Mouse (Mus musculus) limb, embryonic 11.5 days (tissue): ENCODE measurements around the gene Tap1. TPM values are rescaled to one million over a fixed set of nuclear protein-coding genes. Genes with fewer than 3 reads are reported as not detected.

Experiments
- ATAC-seq: fragments of 200-750 bp; cut with Nextera tagmentation; 2 replicates; pipeline ENCODE4 v1.8.0; 2017; ENCODE audit warnings: low read depth; ENCODE audit not compliant: insufficient number of reproducible peaks, low FRiP score, low TSS enrichment
- DNase-seq: peaks from one replicate; pipeline ENCODE4 v3.0.0-alpha.2; 2015; ENCODE audit warnings: low spot score
- H3K27ac ChIP-seq: fragments of 300-500 bp; sonication (generic); replicated peaks from 2 replicates; pipeline ENCODE4 v1.5.1; 2014; ENCODE audit warnings: low read depth, mild to moderate bottlenecking, low read length
- H3K27me3 ChIP-seq: fragments of 300-500 bp; sonication (generic); 2 replicates; pipeline ENCODE4 v1.6.1; 2014; ENCODE audit warnings: mild to moderate bottlenecking, low read length, mixed read lengths; ENCODE audit not compliant: control insufficient read depth, insufficient read depth
- H3K36me3 ChIP-seq: fragments of 300-500 bp; sonication (generic); 2 replicates; pipeline ENCODE4 v1.6.1; 2014; ENCODE audit warnings: mild to moderate bottlenecking, low read length, moderate library complexity, mixed read lengths; ENCODE audit not compliant: control insufficient read depth, insufficient read depth
- H3K4me1 ChIP-seq: fragments of 300-500 bp; sonication (generic); 2 replicates; pipeline ENCODE4 v1.6.1; 2014; ENCODE audit warnings: low read length, mixed read lengths; ENCODE audit not compliant: control insufficient read depth, insufficient read depth
- H3K4me2 ChIP-seq: fragments of 300-500 bp; sonication (generic); 2 replicates; pipeline ENCODE4 v1.6.1; 2014; ENCODE audit warnings: low read depth, mild to moderate bottlenecking, moderate library complexity; ENCODE audit not compliant: severe bottlenecking
- H3K4me3 ChIP-seq: fragments of 300-500 bp; sonication (generic); 2 replicates; pipeline ENCODE4 v1.5.1; 2014; ENCODE audit warnings: low read depth, low read length
- H3K9ac ChIP-seq: fragments of 300-500 bp; sonication (generic); 2 replicates; pipeline ENCODE4 v1.6.1; 2014; ENCODE audit warnings: mild to moderate bottlenecking, low read length
- H3K9me3 ChIP-seq: fragments of 300-500 bp; sonication (generic); 2 replicates; pipeline ENCODE4 v1.6.1; 2016; ENCODE audit warnings: low read length; ENCODE audit not compliant: control insufficient read depth
- WGBS: fragments of 180-500 bp; shearing (Covaris S2); extraction: QIAGEN DNeasy Blood & Tissue Kit; methylation state at CpG from one replicate; pipeline ENCODE4 v1.1.7; 2014; 5-methylcytosine and 5-hydroxymethylcytosine counted together
- polyA plus RNA-seq: library from polyadenylated mRNA; unstranded; fragments of >200 nt; fragmentation: Nextera tagmentation; extraction: Ambion mirVana; gene quantifications from 2 replicates; pipeline ENCODE4 v1.2.1, GENCODE M21; 2014

Gene Tap1
- polyA plus RNA-seq, 1 experiment from 2014 or later: 2.4 TPM

DNA sequence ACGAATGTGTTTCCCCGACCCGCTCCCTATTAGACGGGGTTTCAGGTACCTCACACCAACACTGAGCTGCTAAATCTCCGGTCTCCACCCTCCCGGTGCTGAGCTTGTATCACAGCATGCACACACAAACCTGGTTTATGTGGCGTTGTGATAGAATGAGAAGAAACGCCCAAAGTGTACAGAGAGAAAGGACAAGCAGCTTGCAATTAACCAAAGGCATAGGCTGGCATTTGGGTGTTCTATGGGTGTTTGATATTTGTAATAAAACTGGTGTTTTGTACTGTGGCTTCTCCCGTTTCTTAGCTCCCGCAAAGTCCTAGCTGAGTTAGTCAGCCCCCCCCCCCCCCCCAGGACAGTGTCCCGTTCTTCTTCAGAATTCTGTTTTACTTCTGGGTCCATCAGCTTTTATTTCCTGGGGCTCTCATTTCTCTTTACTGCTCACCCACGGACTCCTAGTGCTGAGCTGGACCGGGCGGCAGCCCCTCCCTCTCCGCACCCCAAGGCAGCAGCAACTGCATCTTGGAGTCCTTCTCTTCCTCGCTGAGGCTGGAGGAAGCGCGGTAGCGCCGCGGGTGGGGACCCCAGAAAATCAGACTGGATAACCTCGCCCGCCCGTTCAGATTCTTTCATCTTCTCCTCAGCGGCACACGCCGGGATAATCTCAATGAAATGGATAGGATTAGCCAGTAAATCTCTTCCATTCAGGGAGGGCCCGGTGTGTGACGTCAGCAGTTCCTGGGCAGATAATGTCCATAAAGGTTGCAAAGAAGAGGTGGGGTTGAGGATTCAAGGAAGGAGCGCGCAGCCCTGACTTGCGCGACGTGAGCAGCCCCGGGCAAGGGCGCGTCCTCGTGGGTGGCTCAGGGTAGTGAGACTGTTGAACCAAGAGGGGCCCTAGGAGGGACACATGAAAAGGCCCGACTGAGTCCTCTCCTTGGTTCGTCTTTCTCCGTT, 9.9 kb downstream of the Tap1 start, which contains the start of gene Psmb8:
Gene Psmb8 (plus strand): TSS at position 781 of the 954 bp plus-strand sequence.
- peak; percentile 89 for DNase-seq
- 3% methylated on average over 41 of the region's 41 CpGs for WGBS
- no peaks in the 10 kb centered on the region for H3K9me3 ChIP-seq
- peak within 1 kb of the TSS; percentile 17 for H3K4me3 ChIP-seq
- no peak within 1 kb of the TSS for H3K9ac ChIP-seq
- no peaks in the 10 kb centered on the region for H3K4me1 ChIP-seq
- peak; percentile 51; the same call in 1 of the 2 replicates for ATAC-seq
- H3K4me2 ChIP-seq: peak within 1 kb of the TSS; percentile 39
- H3K36me3 ChIP-seq: no peaks in the 10 kb centered on the region
- H3K27ac ChIP-seq: no peak within 1 kb of the TSS
- peaks cover 60% of the 10 kb centered on the region for H3K27me3 ChIP-seq

DNA sequence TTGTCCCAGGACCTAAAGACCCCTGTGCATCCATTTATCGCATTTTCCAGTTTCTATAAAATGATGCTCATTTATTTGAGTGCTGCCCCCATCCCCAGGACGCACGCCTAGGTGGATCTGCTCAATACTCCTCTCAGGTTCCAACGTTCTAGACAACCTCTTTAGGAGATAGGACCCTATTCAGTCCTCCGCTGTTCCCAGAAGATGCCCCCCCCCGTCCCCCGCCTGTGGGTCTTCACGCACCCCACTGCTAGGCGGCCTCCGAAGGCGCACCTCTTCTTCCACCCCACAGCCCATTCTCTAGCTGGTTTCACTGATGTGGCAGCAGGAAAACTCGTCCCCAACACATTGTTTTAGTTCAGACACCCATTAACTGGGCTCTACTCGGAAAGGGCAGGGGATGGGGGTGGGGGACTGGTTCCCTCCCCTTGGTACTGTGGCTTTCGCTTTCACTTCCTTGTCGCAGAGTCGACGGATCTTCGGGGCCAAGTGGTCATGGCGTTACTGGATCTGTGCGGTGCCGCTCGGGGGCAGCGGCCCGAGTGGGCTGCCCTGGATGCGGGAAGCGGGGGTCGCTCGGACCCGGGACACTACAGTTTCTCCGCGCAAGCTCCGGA, 10.7 kb downstream of the Tap1 start:
- WGBS: 2% methylated on average over 32 of the region's 32 CpGs
- DNase-seq (no peak), ATAC-seq (no peak)
- peak overlapping the region; percentile 17 for H3K4me3 ChIP-seq
- no peak overlapping the region for H3K27ac ChIP-seq
- peak overlapping the region; percentile 39 for H3K4me2 ChIP-seq
- no peaks in the 10 kb centered on the region for H3K4me1 ChIP-seq
- no peaks in the 10 kb centered on the region for H3K9me3 ChIP-seq
- H3K9ac ChIP-seq: no peak overlapping the region
- no peaks in the 10 kb centered on the region for H3K36me3 ChIP-seq
- H3K27me3 ChIP-seq: peaks cover 56% of the 10 kb centered on the region

DNA sequence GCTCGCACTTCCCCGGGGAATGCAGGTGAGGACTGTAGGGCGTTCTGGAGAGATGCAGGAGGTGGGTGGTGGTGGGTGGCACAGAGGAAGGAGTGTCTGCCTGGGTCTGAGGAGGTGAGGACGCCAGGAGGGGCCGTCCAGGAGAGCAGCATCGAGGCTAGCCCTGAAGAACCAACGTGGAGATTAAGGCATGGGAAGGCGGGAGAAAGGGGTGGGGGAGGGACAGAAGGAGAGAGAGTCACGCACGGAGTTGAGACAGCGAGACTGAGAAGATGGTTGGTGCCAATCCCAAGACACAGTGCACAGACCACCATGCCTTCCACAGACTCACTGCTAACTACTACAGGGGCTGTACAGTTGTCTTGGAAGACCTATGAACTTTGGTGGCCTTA, 11.2 kb downstream of the Tap1 start:
- H3K4me2 ChIP-seq: peak overlapping the region; percentile 39
- H3K4me3 ChIP-seq: peak overlapping the region; percentile 17; the same call in 1 of the 2 replicates
- WGBS: 7% methylated on average over 11 of the region's 11 CpGs
- ATAC-seq: no peak
- H3K27ac ChIP-seq: no peak overlapping the region
- H3K4me1 ChIP-seq: no peaks in the 10 kb centered on the region
- no peaks in the 10 kb centered on the region for H3K36me3 ChIP-seq
- no peak for DNase-seq
- peaks cover 54% of the 10 kb centered on the region for H3K27me3 ChIP-seq
- no peak overlapping the region for H3K9ac ChIP-seq
- H3K9me3 ChIP-seq: no peaks in the 10 kb centered on the region

DNA sequence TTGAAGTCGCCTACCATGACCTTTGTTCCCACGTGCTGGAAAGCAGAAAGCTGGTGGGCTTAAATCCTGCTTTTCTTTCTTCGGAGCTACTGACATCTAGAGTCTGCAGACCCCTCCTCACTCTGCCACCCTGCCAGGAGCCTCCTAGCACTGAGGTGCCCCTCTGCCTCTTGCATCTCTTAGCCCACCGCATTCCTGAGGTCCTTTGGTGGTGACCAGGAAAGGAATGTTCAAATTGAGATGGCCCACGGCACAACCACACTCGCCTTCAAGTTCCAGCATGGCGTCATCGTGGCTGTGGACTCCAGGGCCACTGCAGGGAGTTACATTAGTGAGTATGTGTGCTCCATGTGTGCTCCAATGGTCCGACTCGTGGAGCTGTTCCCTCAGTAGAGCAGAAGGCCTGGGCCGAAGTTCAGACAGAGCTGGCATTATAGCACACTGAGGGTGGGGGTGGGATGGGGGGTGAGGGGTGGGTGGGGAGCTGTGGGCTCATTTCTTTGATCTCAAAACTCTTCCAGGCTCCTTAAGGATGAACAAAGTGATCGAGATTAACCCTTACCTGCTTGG, 11.8 kb downstream of the Tap1 start:
- Histone ChIP-seq H3K4me1 (no peaks in the 10 kb centered on the region), H3K9ac (no peak overlapping the region), H3K36me3 (no peaks in the 10 kb centered on the region), H3K9me3 (no peaks in the 10 kb centered on the region), H3K27me3 (peaks cover 52% of the 10 kb centered on the region), H3K4me3 (no peak overlapping the region), H3K4me2 (no peak overlapping the region), H3K27ac (no peak overlapping the region)
- DNase-seq (no peak), ATAC-seq (no peak)
- 67% methylated on average over 12 of the region's 12 CpGs for WGBS

DNA sequence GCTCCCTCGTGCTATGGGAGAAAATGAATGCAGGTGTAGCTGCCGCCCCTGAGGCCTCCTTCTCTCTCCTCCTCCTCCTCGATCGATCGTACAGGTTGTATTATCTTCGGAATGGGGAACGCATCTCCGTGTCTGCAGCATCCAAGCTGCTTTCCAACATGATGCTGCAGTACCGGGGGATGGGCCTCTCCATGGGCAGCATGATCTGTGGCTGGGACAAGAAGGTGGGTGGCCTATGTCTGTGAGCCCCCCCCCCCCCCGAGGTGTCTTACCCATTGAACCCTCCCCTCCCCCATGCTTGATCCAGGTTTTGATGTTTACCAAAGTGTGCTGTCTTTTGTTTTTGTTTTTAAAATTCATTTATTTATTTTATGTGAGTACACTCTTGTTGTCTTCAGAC, 12.7 kb downstream of the Tap1 start:
- H3K4me2 ChIP-seq: no peak overlapping the region; the same call in 1 of the 2 replicates
- no peaks in the 10 kb centered on the region for H3K4me1 ChIP-seq
- peaks cover 48% of the 10 kb centered on the region for H3K27me3 ChIP-seq
- DNase-seq (no peak), ATAC-seq (no peak)
- H3K9me3 ChIP-seq: no peaks in the 10 kb centered on the region
- no peak overlapping the region for H3K27ac ChIP-seq
- H3K36me3 ChIP-seq: no peaks in the 10 kb centered on the region
- H3K9ac ChIP-seq: no peak overlapping the region
- 85% methylated on average over 10 of the region's 10 CpGs for whole genome bisulfite sequencing
- no peak overlapping the region for H3K4me3 ChIP-seq

DNA sequence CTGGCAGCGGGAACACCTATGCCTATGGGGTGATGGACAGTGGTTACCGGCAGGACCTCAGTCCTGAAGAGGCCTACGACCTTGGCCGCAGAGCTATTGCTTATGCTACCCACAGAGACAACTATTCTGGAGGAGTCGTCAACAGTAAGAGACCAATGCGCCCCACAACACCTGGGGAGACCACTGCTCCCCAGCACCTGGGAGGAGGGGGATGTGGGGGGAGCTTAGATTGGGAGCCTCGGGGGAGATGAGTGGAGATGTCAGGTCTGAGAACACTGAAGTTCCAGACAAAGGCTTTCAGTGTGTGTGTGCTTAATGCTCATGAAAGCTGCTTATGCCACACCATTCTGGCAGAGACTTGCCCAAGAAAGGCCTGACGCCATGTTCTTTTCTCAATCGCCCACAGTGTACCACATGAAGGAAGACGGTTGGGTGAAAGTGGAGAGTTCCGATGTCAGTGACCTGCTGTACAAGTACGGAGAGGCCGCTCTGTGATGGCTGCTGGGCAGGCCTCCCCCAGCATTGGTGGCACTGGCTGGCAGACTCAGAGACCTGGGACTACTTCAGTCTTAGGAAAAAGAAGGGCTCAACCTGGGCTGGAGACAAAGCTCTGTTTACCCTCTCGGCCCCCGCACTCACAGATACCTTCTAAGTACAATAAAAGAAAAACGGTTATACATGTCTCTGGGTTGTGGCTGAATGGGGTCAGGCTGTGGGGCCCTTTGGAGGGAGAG, 13.6 kb downstream of the Tap1 start:
- H3K27ac ChIP-seq: no peak overlapping the region

DNA sequence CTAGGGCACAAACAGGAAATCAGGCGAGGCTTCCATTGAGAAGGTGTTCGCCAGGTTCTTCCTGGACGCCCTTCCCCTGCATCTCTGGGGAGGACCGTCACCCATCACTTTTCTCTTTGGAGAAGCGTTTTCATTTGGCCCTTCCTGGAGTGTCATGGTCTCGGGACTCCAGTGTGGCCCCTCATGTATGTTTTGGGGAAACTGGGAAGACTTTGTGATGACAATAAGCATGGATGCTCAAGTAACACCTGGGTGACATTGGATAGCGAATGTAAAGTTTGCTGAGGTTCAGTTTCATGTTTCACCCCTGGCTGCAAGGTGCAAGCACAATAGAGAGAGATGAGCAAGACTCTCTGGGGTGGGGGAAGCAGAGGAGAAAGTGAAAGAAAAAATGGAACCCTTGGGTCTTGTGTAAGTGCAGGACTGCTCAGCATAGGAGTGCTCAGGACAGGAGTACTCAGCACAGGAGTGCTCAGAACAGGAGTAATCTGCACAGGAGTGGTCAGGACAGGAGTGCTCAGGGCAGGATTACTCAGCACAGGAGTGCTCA, 14.2 kb downstream of the Tap1 start:
- Histone ChIP-seq H3K36me3 (no peaks in the 10 kb centered on the region), H3K4me2 (no peak overlapping the region), H3K4me3 (no peak overlapping the region), H3K9ac (no peak overlapping the region), H3K4me1 (no peaks in the 10 kb centered on the region), H3K27ac (no peak overlapping the region), H3K27me3 (peaks cover 52% of the 10 kb centered on the region), H3K9me3 (no peaks in the 10 kb centered on the region)
- DNase-seq (no peak), ATAC-seq (no peak)
- 70% methylated on average over 7 of the region's 7 CpGs for WGBS

More for the DNA sequence above, 13.6 kb downstream of the Tap1 start:
- Histone ChIP-seq H3K4me2 (no peak overlapping the region), H3K9ac (no peak overlapping the region), H3K4me1 (no peaks in the 10 kb centered on the region), H3K27me3 (peaks cover 55% of the 10 kb centered on the region), H3K4me3 (no peak overlapping the region), H3K36me3 (no peaks in the 10 kb centered on the region), H3K9me3 (no peaks in the 10 kb centered on the region)
- ATAC-seq: no peak
- 87% methylated on average over 16 of the region's 16 CpGs for WGBS
- no peak for DNase-seq
